Mouse (Mus musculus) spleen, postnatal 10 days (tissue): ENCODE data around the gene Elmo3.
"Not testable (repeated sequence)": the region's sequence is repeated elsewhere in the genome, so short reads cannot be mapped to it uniquely, and the experiment has no call there.

Experiments
- DNase-seq, 2 experiments: peaks; one replicate each; pipeline ENCODE4 v3.0.0; 2021 to 2022; ENCODE audit warnings: low spot score in 2 of 2

Elmo3 gene

DNA sequence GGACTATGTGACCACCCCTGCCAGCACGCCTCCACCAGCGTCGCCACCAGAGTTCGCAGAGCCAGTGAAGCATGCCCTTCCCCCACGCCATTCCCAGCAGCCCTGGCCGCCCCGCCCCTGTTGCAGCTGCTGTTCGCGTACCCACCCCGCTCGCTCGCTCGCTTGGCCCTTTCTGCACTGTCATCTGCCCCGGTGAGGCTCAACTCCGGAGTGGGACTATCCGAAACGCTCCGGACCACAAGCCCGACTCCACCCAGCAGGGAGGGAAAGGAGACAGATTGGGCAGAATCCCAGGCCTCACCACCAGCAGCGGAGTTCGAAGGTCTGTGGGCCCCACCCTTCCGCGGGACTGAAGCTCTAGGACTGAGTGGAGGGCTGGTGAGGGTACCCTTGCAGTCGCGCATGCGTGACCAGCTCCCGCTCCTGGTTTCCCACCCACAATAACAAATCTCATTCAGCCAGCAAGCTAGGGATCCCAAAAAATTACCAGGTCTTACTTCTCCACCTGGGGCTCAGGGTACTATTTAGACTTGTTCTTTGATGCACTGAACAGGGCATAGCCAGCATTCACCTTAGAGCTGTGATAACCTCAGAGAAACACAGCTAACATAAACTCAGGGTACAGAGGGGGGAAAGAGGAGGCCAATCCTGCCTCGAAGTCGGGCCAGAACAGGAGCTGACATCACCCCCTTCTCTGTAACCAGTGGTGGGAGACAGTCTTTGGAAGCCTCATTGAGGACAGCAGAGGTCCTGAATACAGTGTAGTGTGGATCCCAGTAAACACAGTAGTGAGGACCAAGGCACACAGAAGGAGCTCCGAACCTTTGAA lies 28.9 kb upstream of the Elmo3 start:
- peak in 1 of 2 experiments; percentile 50 for DNase-seq

DNA sequence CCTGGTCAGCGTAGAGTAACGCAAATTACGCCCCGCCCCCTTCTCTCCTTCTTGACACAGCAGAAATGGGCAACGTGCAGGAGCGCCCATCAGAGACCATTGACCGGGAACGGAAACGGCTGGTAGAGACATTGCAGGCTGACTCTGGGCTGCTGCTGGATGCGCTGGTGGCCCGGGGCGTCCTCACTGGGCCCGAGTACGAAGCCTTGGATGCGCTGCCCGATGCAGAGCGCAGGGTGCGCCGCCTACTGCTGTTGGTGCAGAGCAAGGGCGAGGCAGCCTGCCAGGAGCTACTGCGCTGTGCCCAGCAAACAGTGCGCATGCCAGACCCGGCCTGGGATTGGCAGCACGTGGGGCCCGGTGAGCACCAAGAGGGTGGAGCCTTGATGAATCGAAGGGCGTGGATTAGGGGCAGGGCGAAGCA lies 26.5 kb upstream of the Elmo3 start:
- DNase-seq, result peak in 1 of 2 experiments; percentile 67

DNA sequence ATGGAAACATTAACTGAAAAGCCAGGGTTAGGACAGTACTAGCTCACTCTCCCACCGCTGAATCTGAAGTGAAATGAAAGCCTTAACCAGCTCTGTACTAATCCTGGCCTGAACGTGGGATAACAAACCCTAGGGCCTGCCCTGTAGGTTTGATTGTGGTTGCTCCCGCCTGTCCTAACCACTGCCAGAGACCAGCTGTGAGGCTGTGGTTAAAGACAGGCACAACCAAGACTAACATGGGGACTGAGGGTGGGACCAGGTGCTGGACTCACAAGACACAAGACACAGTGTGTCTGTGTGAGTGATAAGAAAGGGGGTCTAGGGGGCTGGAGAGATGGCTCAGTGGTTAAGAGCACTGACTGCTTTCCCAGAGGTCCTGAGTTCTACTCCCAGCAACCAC lies 24.8 kb upstream of the Elmo3 start:
- DNase-seq, result no peak

DNA sequence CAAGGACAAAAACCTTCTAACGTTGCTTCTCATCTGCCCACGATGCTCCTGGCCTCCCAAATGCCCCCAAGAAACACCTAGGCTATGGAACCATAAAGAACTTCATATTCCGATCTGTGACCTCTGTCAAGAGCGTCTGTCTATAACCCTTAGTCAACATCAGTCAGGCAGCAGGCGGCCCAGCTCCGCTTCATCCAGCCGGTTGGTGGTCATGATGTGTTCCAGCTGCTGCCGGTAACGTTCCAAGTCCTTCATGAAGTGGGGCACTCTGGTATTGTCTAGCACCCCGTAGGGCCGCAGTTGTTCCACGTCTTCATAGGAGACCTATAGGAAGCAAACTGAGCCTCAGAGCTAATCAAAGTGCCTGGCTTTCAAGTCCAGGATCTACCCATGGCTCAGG lies 23.6 kb upstream of the Elmo3 start:
- DNase-seq, result no peak

DNA sequence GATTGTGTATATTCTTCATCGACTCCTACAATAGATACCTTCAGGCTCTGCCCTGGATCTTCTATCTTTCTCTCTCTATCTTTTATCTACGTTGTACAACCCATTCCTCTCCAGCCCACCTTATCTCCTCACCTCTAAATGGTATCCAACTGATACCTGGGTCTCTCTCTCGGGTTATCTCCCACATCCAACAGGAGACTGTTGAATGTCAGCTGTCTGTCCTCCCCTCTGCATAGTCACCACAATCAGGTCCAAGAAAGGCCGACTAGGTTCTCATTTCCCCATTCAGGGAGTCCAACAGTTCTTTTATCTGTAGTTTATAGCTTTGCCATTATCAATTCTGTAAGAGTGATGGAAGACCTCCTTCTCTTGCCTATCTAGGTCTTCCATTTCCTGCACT lies 23.2 kb upstream of the Elmo3 start:
- DNase-seq, result no peak

DNA sequence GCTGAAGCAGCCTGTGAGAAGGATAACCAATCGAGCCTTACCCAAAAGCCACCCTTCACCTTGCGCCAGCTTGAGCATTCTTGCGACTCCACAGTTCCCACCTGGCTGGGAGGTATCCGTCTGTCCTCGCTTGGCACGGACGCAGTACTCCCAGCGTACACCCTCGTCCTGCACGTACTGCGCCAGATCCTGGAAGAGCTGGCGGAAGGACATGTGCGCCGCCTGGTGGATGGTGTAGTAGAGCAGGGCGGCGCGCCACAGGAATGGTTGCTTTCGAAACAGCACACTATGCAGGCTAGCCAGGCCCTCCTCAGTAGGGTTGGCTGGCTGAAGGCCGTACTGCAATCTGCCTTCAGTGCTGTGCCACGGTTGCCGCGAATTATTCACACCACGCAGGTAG lies 22.3 kb upstream of the Elmo3 start:
- DNase-seq, result peak in 1 of 2 experiments; percentile 78

DNA sequence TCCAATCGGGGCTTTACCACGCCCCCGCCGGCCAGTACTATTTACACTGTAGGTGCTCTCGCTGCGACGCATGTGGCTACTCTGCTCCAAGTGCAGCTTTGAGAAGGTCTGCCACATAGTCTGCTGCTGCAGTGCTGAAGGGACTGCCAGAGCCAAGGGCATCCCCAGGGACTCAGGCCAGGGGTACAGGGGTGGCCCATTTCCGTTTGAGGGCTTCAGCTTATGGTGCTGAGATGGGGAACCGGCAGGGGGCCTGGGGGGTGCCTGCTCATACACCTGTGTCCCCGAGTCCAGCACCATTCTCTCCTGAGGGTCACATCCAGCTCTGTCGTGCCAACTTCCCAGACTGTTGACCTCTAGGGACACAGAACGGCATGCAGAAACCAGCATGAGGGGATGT lies 19.9 kb upstream of the Elmo3 start:
- DNase-seq, result no peak

DNA sequence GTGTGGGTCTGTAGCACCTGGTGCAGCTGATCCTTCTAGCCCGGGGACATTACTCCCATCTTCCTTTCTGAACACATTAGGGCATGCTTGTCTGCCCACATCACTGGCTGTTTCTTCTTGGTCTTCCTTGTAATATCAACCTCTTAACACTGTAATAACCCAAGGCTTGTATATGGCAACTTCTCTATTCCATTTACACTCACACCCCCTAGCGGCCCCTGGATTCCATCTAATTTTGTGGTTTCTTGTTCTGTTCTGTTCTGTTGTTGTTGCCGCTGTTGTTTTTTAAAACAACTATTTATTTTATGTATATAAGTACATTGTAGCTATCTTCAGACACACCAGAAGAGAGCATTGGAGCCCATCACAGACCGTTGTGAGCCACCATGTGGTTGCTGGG lies 18.5 kb upstream of the Elmo3 start:
- DNase-seq, result no peak

DNA sequence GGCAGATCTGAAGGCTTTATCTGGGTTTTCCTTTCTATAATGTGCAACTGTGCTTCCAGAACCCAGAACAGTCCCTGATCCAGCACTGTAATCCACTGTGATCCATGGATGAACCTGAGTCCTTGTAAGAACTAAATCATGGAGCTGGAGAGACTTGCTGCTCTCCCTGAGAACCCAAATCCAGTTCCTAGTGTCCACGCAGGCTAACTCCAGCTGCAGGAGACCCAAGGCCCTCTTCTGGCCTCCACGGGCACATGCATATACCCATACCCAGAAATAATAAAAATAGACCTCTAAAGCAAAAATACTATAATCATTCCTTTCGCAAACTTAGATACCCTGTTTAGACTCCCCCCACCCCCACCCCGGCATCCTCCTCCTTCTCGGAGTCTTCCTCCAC lies 17.2 kb upstream of the Elmo3 start:
- DNase-seq, result no peak

DNA sequence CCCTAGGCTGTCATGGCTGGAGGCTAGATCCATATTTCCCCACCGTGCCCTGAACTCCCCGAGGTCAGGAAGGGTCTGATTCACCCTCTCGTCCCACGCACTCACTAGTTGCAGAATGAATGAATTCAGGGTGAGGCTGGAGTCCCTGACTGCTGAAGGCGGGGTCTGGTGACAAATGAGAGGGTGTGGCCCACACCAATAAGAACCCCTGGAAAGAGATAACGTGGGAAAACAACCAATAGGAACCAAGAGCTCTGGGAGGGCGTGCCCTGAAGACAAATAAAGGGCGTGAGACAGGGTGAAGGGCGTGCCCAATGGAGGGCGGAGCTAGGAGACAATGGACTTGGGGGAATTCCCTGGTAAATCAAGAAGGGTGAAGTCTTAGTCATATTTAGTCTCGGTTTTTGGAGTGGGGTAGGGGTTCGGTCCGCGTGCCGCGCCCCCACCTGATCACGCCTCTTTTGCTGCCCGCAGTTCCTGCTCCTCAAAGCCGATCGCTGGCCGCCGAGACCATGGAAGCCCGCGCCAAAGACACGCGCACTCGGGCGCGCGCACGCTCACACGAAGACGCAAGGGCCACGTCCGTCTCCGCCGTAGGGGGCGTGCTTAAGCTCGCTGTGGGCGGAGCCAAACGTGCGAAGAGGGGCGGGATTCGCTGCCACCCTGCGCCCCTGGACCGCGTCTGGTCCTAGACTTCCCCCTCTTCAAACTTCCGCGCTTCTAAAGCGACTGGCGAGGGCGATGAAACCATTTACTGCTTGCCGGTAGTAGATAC lies 16.3 kb upstream of the Elmo3 start:
- peak; percentile 81 to 94 for DNase-seq

DNA sequence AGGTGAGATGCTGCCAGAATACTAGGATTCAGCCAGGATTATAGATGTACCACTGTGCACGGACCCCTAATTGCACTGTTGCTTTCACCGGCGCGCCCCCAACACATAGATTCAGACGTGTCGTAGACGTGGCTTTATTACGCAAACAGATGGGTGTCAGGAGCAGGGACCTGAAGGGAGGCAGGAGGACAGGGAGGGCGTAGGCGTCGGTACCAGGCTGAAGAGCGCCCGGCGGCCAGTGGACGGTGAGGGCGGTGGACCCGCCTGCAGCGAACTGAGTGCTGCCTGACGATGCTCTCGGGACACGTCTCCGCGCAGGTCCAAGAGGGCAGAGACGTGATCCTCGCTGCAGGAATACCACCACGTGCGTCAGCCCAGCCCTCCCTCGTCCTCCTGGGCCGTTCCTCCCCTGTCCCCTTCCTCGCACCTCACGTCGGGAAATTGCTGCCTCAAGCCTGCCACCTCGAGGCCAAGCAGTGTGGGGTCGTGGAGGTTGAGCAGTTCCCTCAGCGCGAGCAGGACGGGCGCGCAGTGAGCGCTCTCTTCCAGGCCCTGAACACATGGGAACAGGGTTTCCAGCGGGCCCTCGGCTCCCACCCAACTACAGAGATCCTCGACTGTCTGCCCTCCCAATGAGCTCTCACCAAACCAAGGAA lies 15.5 kb upstream of the Elmo3 start, which contains the start of gene 4931428F04Rik:
Gene 4931428F04Rik, minus strand, starts transcription at position 60 of the 656 bp plus-strand sequence.
- DNase-seq, result peak in 1 of 2 experiments; percentile 64

DNA sequence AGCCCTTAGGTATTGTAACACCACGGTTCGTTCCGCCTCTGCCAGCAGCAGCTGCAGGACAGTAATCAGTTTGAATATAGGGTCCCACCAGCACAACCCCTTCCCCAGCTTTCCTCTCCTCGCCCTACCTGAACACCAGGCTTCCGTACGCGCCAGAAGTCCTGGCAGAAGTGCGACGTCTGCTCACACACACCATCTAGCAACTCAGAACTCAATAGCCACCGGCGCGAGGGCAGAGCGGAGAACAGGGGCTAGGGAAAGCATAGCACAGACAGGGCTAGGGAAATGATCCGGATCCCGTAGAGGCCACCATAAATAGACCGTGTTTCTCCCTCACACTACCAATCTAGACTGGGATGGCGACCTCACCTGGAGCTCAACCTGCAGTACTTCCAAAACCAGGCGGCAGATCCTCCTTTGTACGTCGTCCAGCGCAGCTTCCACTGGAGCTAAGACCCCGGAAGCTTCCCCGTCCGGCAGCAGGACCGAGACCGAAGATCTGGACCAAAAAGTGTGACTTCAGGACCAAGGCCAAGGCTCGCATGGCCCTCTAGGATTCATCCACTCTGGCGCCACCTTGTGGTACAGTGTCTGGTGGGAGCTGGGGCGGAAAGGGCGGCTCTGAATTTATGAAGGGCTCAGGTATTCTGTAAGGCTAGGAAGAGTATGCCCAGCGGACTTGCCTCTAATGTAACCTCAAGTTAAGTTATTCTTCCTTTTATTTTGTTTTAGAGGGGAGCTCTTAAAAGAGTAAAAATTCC lies 14.7 kb upstream of the Elmo3 start:
- peak; percentile 96 to 98 for DNase-seq

DNA sequence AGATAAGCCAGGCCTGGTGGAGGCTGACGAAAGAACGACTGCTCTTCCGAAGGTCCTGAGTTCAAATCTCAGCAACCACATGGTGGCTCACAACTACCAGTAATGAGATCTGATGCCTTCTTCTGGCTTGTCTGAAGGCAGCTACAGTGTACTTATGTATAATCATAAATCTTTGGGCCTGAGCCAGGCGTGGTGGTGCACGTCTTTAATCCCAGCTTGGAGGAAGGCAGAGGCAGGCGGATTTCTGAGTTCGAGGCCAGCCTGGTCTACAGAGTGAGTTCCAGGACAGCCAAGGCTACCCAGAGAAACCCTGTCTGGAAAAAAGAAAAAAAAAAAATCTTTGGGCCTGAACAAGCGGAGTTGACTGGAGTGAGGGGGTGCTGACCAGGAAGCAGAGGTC lies 14.0 kb upstream of the Elmo3 start:
- DNase-seq, result not testable (repeated sequence)

DNA sequence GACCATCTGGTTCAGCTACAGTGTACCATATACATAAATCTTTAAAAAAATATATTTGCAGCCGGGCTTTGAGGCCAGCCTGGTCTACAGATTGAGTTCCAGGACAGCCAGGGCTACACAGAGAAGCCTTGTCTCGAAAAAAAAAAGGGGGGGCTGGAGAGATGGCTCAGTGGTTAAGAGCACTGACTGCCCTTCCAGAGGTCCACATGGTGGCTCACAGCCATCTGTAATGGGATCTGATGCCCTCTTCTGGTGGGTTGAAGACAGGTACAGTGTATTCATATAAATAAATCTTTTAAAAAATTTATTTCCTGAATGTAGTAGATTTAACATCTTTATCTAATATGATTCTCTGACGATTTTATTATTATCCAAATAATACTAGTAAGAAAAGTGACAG lies 13.6 kb upstream of the Elmo3 start:
- DNase-seq, result not testable (repeated sequence)

DNA sequence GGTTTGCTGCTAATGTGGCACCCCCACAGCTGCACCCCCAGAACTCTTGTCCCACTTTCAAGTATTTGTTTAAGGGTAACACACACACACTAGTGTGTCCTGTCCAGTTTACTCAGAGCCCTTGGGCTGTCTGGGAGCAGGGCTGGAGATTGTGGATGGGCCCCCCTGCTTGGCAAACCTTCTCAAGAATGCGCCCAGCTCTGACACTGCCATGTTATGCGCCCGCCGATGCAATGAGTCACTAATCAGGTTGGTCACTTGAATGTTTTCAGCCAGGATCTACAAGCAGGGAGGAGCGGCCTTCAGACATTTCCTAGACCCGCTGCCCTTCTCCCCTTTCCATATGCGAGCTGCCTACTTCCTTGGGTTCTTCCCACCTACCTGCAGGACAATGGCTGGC lies 12.9 kb upstream of the Elmo3 start:
- DNase-seq, result no peak

DNA sequence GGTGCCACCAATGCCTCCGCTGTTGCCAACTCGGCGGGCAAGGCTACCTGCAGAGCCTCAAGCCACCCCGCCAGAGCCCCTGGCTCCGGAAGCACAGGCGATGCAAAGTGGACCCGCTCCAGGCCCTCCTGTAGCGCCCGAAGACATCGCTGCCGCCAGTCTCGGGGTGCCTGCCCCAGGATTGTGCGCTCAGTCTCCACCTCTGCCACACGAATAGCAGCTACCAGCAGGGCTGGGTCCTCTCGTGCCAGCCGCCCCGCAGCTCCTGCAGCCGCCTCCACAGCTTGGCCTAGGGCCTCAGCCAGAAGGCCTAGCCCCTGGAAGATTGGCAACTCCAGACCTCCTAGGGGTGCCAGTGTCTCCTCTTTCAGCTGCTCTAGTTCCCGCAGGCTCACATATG lies 12.0 kb upstream of the Elmo3 start:
- no peak for DNase-seq

DNA sequence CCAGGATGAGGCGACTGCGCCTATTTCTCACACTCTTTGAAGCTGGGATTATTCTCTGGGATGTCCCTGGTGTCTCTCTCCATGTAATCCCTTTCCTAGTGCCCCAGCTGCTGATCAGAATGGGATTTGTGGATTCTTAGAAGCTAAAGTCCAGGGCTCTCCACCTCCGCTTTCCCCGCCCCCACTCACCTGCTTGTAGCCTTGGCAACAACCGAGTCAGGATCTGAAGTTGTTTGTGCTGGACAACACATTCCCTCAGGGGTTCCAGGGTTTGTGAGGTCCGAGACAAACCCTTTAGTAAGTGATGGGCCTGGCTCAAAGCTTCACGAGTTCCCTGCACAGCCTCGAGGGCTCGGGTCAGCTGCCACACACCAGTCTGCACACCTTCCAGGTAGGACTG lies 10.6 kb upstream of the Elmo3 start:
- DNase-seq, result no peak

DNA sequence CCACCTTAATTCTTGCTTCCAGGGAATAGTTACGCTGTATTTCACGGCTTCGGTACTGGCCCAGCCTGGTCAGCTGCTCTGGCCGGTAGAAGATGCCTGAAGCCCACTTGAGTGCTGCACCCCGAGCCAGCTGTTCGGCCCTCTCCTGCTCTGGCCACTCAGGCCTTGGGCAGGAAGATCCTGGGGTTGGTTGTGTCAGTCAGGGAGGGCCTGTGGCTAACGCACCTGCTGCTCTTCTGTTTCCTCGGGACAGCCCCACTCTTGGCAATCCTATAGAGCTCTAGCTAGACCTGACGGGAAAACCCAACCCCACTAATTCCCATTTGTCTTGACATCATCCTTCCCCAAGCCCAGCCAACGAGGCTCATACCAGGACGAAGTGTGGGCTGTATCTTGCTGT lies 10.1 kb upstream of the Elmo3 start:
- DNase-seq, result no peak

DNA sequence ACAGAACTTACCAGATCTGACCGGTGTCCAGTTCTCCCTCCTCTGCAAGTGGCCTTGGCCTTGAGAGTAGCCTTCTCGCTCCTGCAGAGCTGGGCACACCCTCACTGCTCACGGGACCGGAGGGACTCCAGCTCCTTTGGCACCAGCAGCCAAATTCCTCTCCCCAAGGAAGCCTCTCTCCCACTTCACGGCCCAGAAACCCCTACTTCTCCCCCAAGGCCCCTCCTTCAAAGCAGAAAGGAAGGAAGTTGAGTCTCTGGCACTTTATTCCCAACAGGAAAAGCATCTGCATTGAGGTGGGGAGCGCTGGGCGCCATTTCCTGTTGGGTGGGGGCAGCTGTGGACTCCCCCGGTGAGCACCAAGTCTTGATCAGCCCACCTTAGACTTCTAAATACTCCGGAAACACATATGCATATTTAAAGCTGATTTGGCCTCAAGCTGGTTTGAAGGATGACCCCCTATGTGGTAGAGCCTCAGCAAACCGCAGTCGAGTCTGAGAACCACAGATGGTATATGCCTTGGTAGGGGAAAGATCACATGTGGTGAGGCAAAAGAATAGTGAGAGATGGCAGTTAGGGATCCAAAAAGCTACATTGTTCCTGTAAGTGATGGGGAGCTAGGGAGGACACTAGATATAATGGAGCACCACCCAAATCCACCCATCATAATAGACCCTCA lies 9.4 kb upstream of the Elmo3 start, which contains the start of gene Exoc3l:
Gene Exoc3l, minus strand, starts transcription at position 207 of the 679 bp plus-strand sequence.
- no peak for DNase-seq

DNA sequence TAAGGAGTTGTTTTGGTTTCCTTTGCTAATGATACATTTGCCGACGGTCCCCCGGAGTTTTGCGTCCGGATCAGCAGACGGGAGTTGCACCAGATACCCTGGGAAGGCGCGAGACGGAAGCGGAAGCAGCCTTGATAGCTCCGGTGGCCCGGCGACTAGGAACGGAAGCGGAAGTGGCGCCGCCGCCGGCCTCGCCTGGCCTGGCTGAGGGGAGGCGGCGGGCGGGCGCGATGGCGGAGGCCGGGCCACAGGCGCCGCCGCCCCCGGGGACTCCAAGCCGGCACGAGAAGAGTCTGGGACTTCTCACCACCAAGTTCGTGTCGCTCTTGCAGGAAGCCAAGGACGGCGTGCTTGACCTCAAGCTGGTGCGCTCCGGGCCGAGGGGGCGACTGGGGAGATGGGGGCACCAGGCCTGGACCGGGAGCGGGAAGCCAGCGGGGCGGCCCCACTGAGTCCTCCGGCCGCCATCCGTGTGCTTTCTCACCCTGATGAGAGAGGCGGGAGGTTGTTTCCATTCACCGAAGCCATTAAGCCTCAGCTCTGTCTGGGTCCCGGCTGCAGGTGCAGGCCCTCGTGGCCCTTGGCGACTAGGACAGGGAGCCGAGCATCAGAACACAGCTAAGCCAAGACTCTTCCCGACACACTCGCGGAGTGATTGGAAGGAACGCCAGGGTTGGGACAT lies 7.7 kb upstream of the Elmo3 start, which contains the start of gene E2f4:
Gene E2f4, plus strand, starts transcription at position 153 of the 682 bp plus-strand sequence.
- DNase-seq, result peak; percentile 86 to 94
